Mouse (Mus musculus): Measurements from ENCODE around the gene Scd3.
"Not testable (repeated sequence)": the region's sequence is repeated elsewhere in the genome, so short reads cannot be mapped to it uniquely, and the experiment has no call there.

Scd3 gene

GRCm38 (mm10) chr19:44237471-44238006, 34.5 kb downstream of the Scd3 start:
- ATAC-seq (ENCODE audit: low TSS enrichment) = peak; percentile 72

GRCm38 (mm10) chr19:44238906-44239305, 35.8 kb downstream of the Scd3 start:
- no peak for ATAC-seq (ENCODE audit: low TSS enrichment)

GRCm38 (mm10) chr19:44245761-44246171, 42.7 kb downstream of the Scd3 start:
- ATAC-seq (ENCODE audit: low TSS enrichment) = no peak

GRCm38 (mm10) chr19:44246341-44246911, 43.4 kb downstream of the Scd3 start:
- ATAC-seq (ENCODE audit: low TSS enrichment) = no peak

GRCm38 (mm10) chr19:44247281-44248080, 44.4 kb downstream of the Scd3 start:
- peak; percentile 7; the same call in 1 of the 2 replicates for ATAC-seq (ENCODE audit: low TSS enrichment)

GRCm38 (mm10) chr19:44248081-44248853, 45.2 kb downstream of the Scd3 start:
- peak; percentile 94 for ATAC-seq (ENCODE audit: low TSS enrichment)

GRCm38 (mm10) chr19:44248854-44249351, 45.8 kb downstream of the Scd3 start:
- ATAC-seq (ENCODE audit: low TSS enrichment) = no peak

GRCm38 (mm10) chr19:44251138-44251537, 48.1 kb downstream of the Scd3 start:
- ATAC-seq (ENCODE audit: low TSS enrichment) = not testable (repeated sequence)

- ATAC-seq (ENCODE audit: low TSS enrichment) = no peak
Measured at GRCm38 (mm10) chr19:44251936-44252558, 49.0 kb downstream of the Scd3 start.

- ATAC-seq (ENCODE audit: low TSS enrichment) = not testable (repeated sequence)
Measured at GRCm38 (mm10) chr19:44254106-44254505, 51.0 kb downstream of the Scd3 start.

- ATAC-seq (ENCODE audit: low TSS enrichment) = no peak
Measured at GRCm38 (mm10) chr19:44257377-44257966, 54.4 kb downstream of the Scd3 start.

- ATAC-seq (ENCODE audit: low TSS enrichment) = no peak
Measured at GRCm38 (mm10) chr19:44259484-44259883, 56.4 kb downstream of the Scd3 start.

GRCm38 (mm10) chr19:44260487-44260886, 57.4 kb downstream of the Scd3 start:
- ATAC-seq (ENCODE audit: low TSS enrichment) = no peak

GRCm38 (mm10) chr19:44261774-44262173, 58.7 kb downstream of the Scd3 start:
- ATAC-seq (ENCODE audit: low TSS enrichment) = no peak

GRCm38 (mm10) chr19:44263581-44263980, 60.5 kb downstream of the Scd3 start:
- no peak for ATAC-seq (ENCODE audit: low TSS enrichment)

- ATAC-seq (ENCODE audit: low TSS enrichment) = no peak
Measured at GRCm38 (mm10) chr19:44264226-44264625, 61.2 kb downstream of the Scd3 start.

GRCm38 (mm10) chr19:44265300-44265699, 62.2 kb downstream of the Scd3 start:
- no peak for ATAC-seq (ENCODE audit: low TSS enrichment)

GRCm38 (mm10) chr19:44265911-44266337, 62.9 kb downstream of the Scd3 start:
- no peak for ATAC-seq (ENCODE audit: low TSS enrichment)

- 0 out of 2 replicates have a peak, but pooled peaks have one; percentile 2 for ATAC-seq (ENCODE audit: low TSS enrichment)
Measured at GRCm38 (mm10) chr19:44266458-44266823, 63.4 kb downstream of the Scd3 start.

GRCm38 (mm10) chr19:44266824-44267498, 63.9 kb downstream of the Scd3 start:
- ATAC-seq (ENCODE audit: low TSS enrichment) = peak; percentile 97
